Mouse (Mus musculus) frontal cortex, postnatal 10 days (tissue): Measurements from ENCODE around the gene Zwilch.
"Not testable (repeated sequence)": the region's sequence is repeated elsewhere in the genome, so short reads cannot be mapped to it uniquely, and the experiment has no call there.

ENCODE experiments used
- DNase-seq, 2 experiments: peaks; one replicate each; pipeline ENCODE4 v3.0.0; 2022; ENCODE audit warnings: low spot score in 2 of 2, mixed read lengths in 1 of 2

Zwilch gene

DNA sequence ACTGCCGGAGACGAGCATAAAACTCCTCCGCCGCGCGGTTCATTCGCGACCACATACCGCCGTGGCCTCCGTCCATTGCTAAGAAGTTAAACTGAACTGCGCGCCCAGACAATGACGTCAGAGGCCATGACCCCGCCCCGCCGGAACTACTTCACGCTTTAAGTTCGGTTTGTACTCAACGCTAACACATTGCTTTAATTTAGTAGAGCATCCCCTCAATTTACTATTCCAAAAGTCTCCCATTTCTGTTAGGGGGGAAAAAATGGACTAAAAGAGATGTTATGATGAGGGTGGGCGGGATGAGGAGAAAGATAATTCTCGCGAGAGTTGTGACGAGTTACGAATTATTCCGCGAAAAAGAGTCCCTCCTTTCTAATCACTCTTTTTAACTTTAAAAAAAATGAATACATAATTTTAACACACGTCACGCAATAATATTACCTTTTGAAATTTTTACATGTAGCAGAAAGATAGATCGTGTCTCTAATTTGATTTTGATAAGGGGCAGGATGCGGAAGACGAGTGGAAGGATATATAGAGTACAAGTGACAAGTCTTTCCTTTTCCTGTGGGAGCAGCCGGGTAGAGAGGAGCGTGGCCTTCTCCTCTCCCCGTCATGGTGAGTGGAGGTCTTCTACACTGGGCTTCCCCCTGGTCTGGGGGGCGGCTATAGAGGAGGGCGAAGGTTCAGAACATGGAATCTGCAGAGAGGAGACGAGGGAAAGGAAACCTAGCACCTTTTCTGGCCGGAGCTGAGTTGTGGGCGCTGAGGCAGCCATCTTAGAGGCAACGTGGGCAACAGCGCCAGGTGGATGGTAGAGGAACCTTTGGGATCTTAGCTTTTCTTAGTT lies at the start of gene Zwilch, which contains the start of gene Rpl4:
Gene Zwilch, minus strand, starts transcription at position 289 of the 850 bp plus-strand sequence.
Gene Rpl4, plus strand, starts transcription at position 560 of the 850 bp plus-strand sequence.
- DNase-seq = peak; percentile 71 to 79

DNA sequence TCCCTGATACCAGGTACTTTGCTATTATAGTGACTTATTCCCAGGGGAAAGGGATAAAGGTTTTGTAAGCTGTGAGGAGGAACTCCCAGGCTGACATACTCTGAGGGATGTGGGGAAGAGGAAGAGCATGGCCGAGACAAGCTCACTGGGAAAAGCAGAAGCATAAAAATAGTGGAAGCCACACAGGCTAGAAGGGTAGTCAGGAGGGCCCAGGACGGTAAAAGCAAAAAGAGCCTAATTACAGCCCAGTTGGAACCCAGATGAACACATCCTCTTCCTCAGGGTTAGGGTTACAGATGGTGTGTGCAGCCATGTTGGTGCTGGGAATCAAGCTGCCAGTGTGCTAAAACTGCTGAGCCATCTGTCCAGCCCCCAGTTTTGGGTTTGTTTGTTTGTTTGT lies 49.2 kb upstream of the Zwilch start:
- no peak for DNase-seq

GRCm38 (mm10) chr9:64221480-64221879 lies 48.6 kb upstream of the Zwilch start:
- no peak for DNase-seq

- DNase-seq = no peak
Measured at GRCm38 (mm10) chr9:64220603-64221002, 47.7 kb upstream of the Zwilch start.

GRCm38 (mm10) chr9:64219772-64220420 lies 47.0 kb upstream of the Zwilch start:
- DNase-seq = no peak

DNA sequence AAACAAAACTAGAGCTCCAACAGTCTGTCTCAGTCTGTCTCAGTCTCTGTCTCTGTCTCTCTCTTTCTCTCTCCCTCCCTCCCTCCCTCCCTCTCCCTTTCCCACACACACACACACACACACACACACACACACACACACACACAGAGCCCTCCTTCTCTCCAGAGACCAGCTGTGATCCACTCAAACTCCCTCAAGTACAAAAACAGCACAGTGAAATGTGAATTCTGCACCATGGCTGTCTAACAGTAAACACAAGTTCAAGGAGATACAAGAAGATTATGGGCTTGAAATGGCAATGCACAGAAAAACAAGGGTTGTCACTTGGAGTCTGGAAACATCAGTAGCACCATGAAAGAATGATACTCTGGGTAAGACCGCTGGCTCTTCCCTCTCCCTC lies 46.4 kb upstream of the Zwilch start:
- DNase-seq = no peak

- DNase-seq = no peak
Measured at GRCm38 (mm10) chr9:64217887-64218286, 45.0 kb upstream of the Zwilch start.

DNA sequence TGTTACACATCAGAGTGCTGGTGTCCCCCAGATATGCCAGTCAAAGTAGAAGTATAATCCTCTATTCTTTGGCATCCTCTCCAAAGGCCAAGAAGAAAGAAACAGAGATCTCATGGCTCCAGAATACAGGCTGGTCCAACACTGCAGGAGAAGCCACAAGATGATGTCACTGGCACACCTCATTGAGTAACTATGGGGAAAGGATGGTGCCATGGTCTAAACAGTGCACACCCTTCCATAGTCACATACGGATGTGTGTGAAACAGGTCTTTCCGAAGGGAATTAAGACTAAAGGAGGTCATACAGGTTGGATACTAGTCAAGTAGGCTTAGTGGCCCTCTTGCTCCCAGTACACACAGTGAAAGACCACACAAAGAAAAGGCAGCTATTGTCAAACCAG lies 43.7 kb upstream of the Zwilch start:
- DNase-seq = no peak

DNA sequence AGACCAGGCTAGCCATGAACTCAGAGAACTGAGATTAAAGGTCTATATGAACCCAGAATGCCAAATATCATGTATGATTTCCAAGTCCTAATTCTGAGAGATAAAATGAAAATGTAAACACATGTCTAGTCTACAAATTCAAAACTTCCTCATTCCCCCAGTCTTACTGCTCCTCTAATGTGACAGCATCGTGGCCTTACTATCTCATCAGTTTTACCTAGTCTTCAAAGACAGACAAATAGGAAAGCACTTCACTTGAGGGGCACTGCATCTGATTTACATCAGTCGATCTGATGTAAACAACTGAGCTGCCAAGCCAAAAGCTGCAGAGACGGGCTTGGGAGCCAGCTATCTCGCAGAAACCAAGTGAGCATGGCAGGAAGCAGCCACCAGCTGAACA lies 43.2 kb upstream of the Zwilch start:
- no peak for DNase-seq

DNA sequence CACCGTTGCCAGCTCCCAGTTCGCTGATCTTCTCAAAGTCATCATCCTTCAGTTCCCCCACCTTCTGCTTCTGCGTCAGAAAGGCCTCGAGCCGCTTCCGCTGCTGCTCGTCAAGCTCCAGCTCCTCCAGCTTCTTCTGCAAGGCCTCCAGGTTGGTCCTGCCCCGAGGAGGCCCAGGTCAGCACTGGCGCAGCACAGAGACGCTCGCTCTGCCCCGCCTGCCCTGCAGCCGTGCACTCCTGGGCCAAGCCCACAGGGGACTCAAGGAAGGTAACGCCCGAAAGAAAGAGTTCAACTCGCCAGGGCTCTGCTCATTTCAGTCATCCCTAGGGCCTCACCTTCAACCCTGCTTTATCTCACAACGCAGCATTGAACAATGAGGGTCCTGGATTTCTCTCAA lies 41.5 kb upstream of the Zwilch start:
- no peak for DNase-seq

- no peak for DNase-seq
Measured at GRCm38 (mm10) chr9:64207509-64208084, 34.7 kb upstream of the Zwilch start.

- DNase-seq = no peak
Measured at GRCm38 (mm10) chr9:64202866-64203265, 30.0 kb upstream of the Zwilch start.

DNA sequence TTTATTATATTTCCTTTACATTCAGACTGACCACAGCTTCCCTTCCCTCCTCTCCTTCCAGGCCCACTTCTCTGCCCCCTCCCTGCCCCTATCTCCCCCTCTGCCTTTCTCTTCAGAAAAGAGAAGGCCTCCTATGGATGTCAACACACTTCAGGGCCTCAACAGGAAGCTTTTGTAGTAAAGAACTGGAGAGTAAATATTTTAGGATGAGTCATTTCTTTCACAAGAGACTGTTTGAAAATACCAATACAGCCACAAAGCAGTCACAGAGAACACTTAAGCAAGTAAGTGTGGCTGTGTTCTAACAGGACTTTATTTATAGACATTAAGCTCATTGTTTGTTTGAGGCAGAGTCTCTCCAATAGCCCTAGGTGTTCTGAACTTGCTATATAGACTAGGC lies 29.4 kb upstream of the Zwilch start:
- DNase-seq = no peak

- DNase-seq = no peak
Measured at GRCm38 (mm10) chr9:64199897-64200296, 27.0 kb upstream of the Zwilch start.

DNA sequence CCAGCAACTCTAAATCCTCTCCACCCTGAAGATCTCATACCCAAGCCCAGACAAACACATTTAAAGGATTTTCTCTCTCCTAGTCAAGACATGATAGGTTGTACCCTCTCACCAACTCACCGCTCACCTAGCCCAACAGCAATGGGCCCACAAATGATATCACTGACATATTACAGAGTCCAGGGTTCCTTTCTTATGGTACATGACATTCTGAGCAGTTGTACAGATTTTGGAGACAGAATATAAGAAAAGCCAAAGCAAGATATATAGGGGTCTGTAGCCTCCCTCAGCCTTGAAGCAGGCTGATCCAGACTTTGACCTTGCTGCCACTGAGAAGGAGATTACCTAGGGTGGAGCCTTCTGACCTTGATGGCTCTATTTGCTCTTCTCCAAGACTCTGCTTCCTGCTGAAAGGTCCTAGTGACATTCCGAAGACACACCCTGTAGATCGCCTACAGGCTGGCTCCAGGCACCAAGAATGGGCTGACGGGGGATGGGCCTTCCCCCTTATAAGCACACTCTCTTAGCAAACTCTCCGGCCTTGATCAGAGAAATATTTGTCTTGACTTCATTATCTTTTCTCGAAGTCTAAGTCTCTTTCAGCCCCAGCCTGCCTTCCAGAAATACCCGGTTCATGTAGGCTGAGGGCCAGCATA lies 26.0 kb upstream of the Zwilch start:
- not testable (repeated sequence) for DNase-seq

DNA sequence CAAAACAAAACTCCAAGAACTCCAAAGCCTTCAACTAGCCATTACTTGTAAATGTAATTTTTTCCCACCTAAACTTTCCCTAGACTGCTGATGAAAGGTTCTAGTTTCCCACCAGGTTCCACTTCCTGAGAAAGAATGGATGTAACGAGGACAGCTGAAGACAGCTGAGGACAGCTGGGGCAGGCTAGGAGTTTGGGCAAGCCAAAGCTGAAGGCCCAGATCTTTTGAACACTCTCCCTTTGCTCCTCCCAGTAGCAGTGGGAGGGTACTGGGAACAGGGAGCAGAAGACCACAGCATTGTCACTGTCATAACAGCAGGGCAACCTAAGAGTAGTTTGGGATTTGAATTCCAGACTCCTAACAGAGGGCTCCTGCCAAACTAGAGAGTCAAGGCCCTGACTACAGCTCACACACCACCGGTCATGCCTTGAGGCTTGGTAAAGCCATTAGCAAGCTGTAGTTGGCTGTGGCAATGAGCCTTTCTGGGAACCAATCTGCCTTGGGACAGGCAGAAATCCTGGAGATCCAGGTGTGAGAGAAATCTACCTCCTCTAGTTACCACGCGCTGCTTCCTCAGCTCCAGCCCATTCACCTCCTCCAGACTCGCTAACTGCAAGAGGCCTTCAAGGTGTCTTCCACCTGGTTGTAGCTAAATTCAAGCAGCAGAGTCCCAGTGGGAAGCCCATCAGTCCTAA lies 25.3 kb upstream of the Zwilch start:
- DNase-seq = no peak

DNA sequence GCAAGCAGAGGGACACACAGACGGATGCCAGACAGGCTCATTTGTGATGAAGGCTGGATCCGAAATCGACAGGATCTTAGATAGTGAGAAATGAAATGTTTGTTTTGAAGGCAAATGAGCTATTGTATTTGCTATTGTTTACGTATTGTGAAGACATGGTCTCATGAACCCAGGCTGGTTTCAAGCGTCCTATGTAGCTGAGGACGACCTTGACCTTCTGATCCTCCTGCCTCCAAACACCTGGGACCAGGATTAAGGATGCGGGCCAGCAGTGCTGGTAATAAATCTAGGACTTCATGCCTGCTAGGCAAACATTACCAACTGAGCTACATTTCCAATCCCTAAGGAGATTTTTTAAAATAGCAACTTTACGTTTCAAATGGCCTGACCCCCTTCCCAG lies 24.6 kb upstream of the Zwilch start:
- no peak for DNase-seq

GRCm38 (mm10) chr9:64195554-64195953 lies 22.6 kb upstream of the Zwilch start:
- DNase-seq = peak; percentile 36 to 38

GRCm38 (mm10) chr9:64193879-64194278 lies 21.0 kb upstream of the Zwilch start:
- DNase-seq = no peak

GRCm38 (mm10) chr9:64184166-64184840 lies 11.4 kb upstream of the Zwilch start:
- no peak for DNase-seq

DNA sequence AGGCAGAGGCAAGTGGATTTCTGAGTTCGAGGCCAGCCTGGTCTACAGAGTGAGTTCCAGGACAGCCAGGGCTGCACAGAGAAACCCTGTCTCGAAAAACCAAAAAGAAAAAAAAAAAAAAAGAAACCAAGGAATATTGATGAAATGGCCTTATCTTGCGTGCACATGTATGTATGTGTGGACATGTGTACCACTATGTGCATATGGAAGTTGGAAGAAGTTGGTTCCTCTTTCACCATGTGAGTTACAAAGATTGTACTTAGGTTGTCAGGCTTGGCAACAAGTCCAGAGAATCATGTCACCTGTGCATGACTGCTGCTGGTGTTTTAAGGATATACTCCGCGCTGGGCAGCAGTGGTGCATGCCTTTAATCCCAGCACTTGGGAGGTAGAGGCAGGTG lies 10.4 kb upstream of the Zwilch start:
- DNase-seq = not testable (repeated sequence)
